Mouse (Mus musculus): ENCODE results near the gene Exosc5. TPM values are rescaled to one million over a fixed set of nuclear protein-coding genes. Genes with fewer than 3 reads are reported as not detected.

The Exosc5 gene
- polyA plus RNA-seq, 1 experiment from 2014 or later, result 40.4 TPM

DNA sequence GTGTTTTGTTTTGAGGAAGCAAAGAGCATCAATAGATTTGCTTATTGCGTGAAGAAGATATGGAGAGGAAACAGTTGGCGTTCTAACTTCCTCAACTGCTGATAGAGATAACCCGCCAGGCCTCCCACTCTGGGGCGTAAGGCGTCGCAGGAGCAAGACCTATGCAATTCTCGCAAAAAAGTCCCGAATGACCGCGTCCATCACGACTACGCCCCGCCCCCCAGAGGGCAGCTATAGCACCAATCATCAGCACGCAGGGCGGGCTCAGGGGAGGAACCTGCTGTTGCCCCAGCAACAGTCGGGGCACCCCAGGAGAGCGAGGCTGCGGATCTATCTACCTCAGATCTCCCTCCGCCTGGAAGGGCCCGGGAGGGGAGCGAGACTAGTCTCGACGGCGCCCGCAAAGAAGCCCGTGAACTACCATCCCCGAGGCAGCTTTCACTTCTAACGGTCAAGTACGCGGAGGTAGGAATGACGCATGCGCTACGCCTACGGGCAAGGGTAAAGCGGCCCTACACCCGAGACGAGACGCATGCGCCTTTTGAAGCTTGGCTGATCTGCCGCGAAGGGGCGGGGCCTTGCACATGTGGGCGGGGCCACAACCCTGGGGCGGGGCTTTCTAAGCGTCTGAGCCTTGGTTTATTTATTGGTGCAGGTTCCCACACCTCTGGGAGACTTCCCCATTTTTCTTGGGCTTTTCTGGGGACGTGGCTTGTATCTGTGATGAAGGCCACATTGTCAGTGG, 21.7 kb downstream of the Exosc5 start, which contains the start of gene B9d2:
TSS of gene B9d2 (plus strand) at position 267 of the 745 bp plus-strand sequence.
- H3K27me3 ChIP-seq (replicated peaks), result peaks cover 31% of the 10 kb centered on the region
- peak within 1 kb of the TSS; percentile 72 for H3K4me2 ChIP-seq
- H3K9me3 ChIP-seq, result no peaks in the 10 kb centered on the region
- peaks cover 34% of the 10 kb centered on the region for H3K4me1 ChIP-seq
- peak; percentile 89 for ATAC-seq (ENCODE audit: extremely low read depth, insufficient number of reproducible peaks, low FRiP score, low TSS enrichment)
- H3K4me3 ChIP-seq, result peak within 1 kb of the TSS; percentile 71
- peak within 1 kb of the TSS; percentile 84 for H3K9ac ChIP-seq
- H3K27ac ChIP-seq (replicated peaks), result peak within 1 kb of the TSS; percentile 93
- under 1% methylated on average over 46 of the region's 46 CpGs for WGBS
- peaks cover 12% of the 10 kb centered on the region; the same call in 1 of the 2 replicates for H3K36me3 ChIP-seq

GRCm38 (mm10) chr7:25681341-25682231, 22.6 kb downstream of the Exosc5 start:
- Histone ChIP-seq H3K27me3 (replicated peaks) (peaks cover 28% of the 10 kb centered on the region), H3K4me1 (peaks cover 36% of the 10 kb centered on the region), H3K9me3 (no peaks in the 10 kb centered on the region), H3K9ac (peak overlapping the region; percentile 44; the same call in 1 of the 2 replicates), H3K4me2 (peak overlapping the region; percentile 72), H3K36me3 (peaks cover 12% of the 10 kb centered on the region; the same call in 1 of the 2 replicates), H3K27ac (replicated peaks) (peak overlapping the region; percentile 93), H3K4me3 (peak overlapping the region; percentile 71)
- no peak for ATAC-seq (ENCODE audit: extremely low read depth, insufficient number of reproducible peaks, low FRiP score, low TSS enrichment)
- WGBS, result 54% methylated on average over 15 of the region's 15 CpGs

DNA sequence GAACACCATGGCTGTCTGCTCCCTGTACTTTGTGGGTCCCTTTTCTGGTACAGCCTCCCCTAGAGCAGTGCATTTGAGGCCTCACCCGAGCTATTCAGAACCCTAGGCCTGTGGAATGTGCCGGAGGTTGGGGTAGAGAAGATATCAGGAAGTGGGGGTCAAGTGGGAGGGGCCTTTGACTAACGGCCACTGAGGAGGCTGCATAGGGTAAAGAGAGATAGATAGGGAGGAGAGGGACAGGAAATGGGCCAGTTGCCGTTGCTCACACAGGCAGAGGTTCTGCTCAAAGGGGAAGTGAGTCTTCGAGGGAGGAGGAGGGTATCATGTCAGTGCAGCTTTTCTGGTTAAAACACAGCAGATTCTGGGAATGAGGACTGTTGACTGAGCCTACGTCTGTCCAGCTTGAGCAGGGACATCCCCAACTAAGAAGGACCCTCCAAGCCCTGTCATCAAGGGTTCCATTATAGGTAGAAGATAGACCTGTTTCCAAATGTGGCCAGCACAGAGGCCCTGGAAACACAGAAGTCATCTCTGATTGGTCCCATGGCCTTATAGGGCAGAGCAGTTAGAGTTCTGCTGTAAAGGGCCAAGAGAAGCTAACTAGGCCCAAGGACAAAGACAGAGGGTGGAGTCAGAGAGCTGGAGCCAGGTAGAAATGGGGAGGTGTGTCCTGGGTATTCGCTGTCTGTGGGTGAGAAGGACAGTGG, 24.7 kb downstream of the Exosc5 start:
- 0 out of 2 replicates have a peak overlapping the region, but pooled peaks have one; percentile 15 for H3K27ac ChIP-seq (replicated peaks)
- no peak for ATAC-seq (ENCODE audit: extremely low read depth, insufficient number of reproducible peaks, low FRiP score, low TSS enrichment)
- H3K4me1 ChIP-seq, result peaks cover 49% of the 10 kb centered on the region
- no peak overlapping the region for H3K9ac ChIP-seq
- no peak overlapping the region for H3K4me2 ChIP-seq
- H3K9me3 ChIP-seq, result no peaks in the 10 kb centered on the region
- WGBS, result 37% methylated on average over 7 of the region's 7 CpGs
- H3K36me3 ChIP-seq, result peaks cover 12% of the 10 kb centered on the region; the same call in 1 of the 2 replicates
- H3K4me3 ChIP-seq, result no peak overlapping the region
- H3K27me3 ChIP-seq (replicated peaks), result peaks cover 22% of the 10 kb centered on the region

DNA sequence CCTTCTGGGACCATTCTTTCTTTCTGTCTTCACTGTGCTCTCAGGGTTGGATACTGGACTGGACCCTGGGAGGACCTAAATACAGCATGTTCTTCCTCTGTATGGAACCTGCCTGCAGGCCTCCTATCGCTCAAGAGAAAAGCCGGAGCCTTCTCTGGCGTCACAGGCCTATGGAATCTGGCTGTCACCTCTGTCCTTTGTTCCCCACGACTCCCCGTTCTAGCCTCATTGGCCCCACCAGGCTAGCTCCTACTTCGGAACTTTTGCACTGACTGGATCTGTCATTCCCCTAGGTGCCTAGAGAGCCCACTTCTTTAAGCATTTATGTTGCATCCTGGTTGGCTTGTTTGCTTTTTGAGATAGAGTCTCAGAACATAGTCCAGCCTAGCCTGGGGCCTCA, 25.7 kb downstream of the Exosc5 start:
- no peak overlapping the region for H3K4me2 ChIP-seq
- no peak overlapping the region for H3K4me3 ChIP-seq
- H3K4me1 ChIP-seq, result peaks cover 57% of the 10 kb centered on the region
- H3K9me3 ChIP-seq, result no peaks in the 10 kb centered on the region
- H3K36me3 ChIP-seq, result peaks cover 12% of the 10 kb centered on the region; the same call in 1 of the 2 replicates
- WGBS, result 79% methylated on average over 6 of the region's 6 CpGs
- no peak for ATAC-seq (ENCODE audit: extremely low read depth, insufficient number of reproducible peaks, low FRiP score, low TSS enrichment)
- no peak overlapping the region for H3K27ac ChIP-seq (replicated peaks)
- H3K9ac ChIP-seq, result no peak overlapping the region
- peaks cover 16% of the 10 kb centered on the region for H3K27me3 ChIP-seq (replicated peaks)

DNA sequence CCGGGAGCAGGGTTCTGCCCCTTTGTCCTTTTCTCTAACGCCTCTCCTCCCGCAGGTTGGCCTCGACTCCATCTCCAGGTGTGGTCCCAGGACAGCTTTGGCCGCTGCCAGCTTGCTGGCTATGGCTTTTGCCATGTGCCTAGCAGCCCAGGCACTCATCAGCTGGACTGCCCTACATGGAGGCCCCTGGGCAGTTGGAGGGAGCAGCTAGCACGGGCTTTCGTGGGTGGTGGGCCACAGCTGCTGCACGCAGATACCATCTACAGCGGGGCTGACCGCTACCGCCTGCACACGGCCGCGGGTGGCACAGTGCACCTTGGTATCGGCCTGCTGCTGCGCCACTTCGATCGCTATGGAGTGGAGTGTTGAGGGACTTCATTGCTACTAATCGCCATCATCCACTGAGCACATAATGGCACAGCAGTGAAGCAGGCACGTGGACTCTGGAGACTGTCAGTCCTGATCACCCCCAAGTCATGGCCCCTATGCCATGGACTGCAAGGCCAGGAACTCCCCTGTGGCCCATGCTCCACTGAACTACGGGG, 27.0 kb downstream of the Exosc5 start:
- Histone ChIP-seq H3K9ac (peak overlapping the region; percentile 88), H3K4me3 (peak overlapping the region; percentile 67), H3K9me3 (no peaks in the 10 kb centered on the region), H3K36me3 (peaks cover 12% of the 10 kb centered on the region; the same call in 1 of the 2 replicates), H3K4me2 (peak overlapping the region; percentile 88), H3K27me3 (replicated peaks) (peaks cover 27% of the 10 kb centered on the region), H3K27ac (replicated peaks) (peak overlapping the region; percentile 87; the same call in 1 of the 2 replicates), H3K4me1 (peaks cover 54% of the 10 kb centered on the region)
- no peak for ATAC-seq (ENCODE audit: extremely low read depth, insufficient number of reproducible peaks, low FRiP score, low TSS enrichment)
- 63% methylated on average over 21 of the region's 21 CpGs for WGBS

DNA sequence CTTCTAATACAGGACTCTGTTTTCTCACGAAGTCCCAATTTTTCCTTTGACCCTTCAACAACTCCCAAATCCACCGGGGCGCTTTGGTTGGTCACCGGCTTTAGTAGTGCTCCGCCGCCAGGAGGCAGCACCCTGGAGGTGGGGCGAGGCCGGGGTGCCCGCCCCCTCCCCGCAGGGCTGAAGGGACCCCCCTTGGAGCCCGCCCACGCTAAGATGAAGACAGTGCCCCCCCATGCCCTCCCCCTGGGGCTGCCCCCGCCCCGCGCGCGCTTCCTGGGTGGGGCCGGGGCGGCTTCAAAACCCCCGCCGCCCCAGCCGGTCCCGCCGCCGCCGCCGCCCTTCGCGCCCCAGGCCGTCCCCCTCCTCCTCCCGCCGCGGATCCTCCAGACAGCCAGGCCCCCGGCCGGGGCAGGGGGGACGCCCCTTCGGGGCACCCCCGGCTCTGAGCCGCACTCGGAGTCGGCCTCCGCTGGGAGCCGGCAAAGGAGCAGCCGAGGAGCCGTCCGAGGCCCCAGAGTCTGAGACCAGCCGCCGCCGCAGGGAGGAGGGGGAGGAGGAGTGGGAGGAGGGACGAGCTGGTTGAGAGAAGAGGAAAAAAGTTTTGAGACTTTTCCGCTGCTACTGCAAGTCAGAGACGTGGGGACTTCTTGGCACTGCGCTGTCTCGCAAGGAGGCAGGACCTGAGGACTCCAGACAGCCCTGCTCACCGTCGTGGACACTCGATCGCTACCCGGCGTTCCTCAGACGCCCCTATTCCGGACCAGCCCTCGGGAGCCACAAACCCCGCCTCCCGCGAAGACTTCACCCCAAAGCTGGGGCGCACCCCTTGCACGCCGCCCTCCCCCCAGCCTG, 27.9 kb downstream of the Exosc5 start, which contains the start of gene Tgfb1:
TSS of gene Tgfb1 (plus strand) at position 323 of the 852 bp plus-strand sequence.
- Histone ChIP-seq H3K4me3 (peak within 1 kb of the TSS; percentile 67), H3K27me3 (replicated peaks) (peaks cover 29% of the 10 kb centered on the region), H3K4me2 (peak within 1 kb of the TSS; percentile 88), H3K9me3 (no peaks in the 10 kb centered on the region), H3K9ac (peak within 1 kb of the TSS; percentile 88), H3K4me1 (peaks cover 45% of the 10 kb centered on the region), H3K36me3 (peaks cover 15% of the 10 kb centered on the region), H3K27ac (replicated peaks) (peak within 1 kb of the TSS; percentile 87)
- 1% methylated on average over 54 of the region's 69 CpGs for WGBS
- peak; percentile 39 for ATAC-seq (ENCODE audit: extremely low read depth, insufficient number of reproducible peaks, low FRiP score, low TSS enrichment)

- peak overlapping the region; percentile 88 for H3K9ac ChIP-seq
- peak overlapping the region; percentile 87 for H3K27ac ChIP-seq (replicated peaks)
- peaks cover 29% of the 10 kb centered on the region for H3K27me3 ChIP-seq (replicated peaks)
- H3K9me3 ChIP-seq, result no peaks in the 10 kb centered on the region
- H3K36me3 ChIP-seq, result peaks cover 22% of the 10 kb centered on the region
- H3K4me2 ChIP-seq, result peak overlapping the region; percentile 88
- 1% methylated on average over 47 of the region's 47 CpGs for WGBS
- peak overlapping the region; percentile 67 for H3K4me3 ChIP-seq
- no peak; the same call in 1 of the 2 replicates for ATAC-seq (ENCODE audit: extremely low read depth, insufficient number of reproducible peaks, low FRiP score, low TSS enrichment)
- peaks cover 44% of the 10 kb centered on the region for H3K4me1 ChIP-seq
Observed at GRCm38 (mm10) chr7:25687811-25688401, 28.9 kb downstream of the Exosc5 start.

- ATAC-seq (ENCODE audit: extremely low read depth, insufficient number of reproducible peaks, low FRiP score, low TSS enrichment), result peak; percentile 62
- Histone ChIP-seq H3K4me3 (peak overlapping the region; percentile 67), H3K9ac (peak overlapping the region; percentile 88), H3K27ac (replicated peaks) (peak overlapping the region; percentile 87), H3K4me1 (peaks cover 34% of the 10 kb centered on the region), H3K27me3 (replicated peaks) (peaks cover 29% of the 10 kb centered on the region), H3K4me2 (peak overlapping the region; percentile 88), H3K36me3 (peaks cover 24% of the 10 kb centered on the region), H3K9me3 (no peaks in the 10 kb centered on the region)
- under 1% methylated on average over 51 of the region's 52 CpGs for WGBS
Observed at GRCm38 (mm10) chr7:25688810-25689586, 30.0 kb downstream of the Exosc5 start.

GRCm38 (mm10) chr7:25689603-25690021, 30.6 kb downstream of the Exosc5 start:
- peaks cover 29% of the 10 kb centered on the region for H3K27me3 ChIP-seq (replicated peaks)
- H3K4me3 ChIP-seq, result peak overlapping the region; percentile 67
- peak overlapping the region; percentile 87 for H3K27ac ChIP-seq (replicated peaks)
- WGBS, result 6% methylated on average over 12 of the region's 12 CpGs
- no peaks in the 10 kb centered on the region for H3K9me3 ChIP-seq
- H3K4me1 ChIP-seq, result peaks cover 34% of the 10 kb centered on the region
- 0 out of 2 replicates have a peak, but pooled peaks have one; percentile 0 for ATAC-seq (ENCODE audit: extremely low read depth, insufficient number of reproducible peaks, low FRiP score, low TSS enrichment)
- H3K36me3 ChIP-seq, result peaks cover 27% of the 10 kb centered on the region
- peak overlapping the region; percentile 88 for H3K9ac ChIP-seq
- H3K4me2 ChIP-seq, result peak overlapping the region; percentile 88

Measured in heart, embryonic 13.5 days (tissue).